Mouse (Mus musculus) adrenal gland, postnatal 25 days (tissue): ENCODE measurements at regions not wholly inside any gene's neighbourhood (a gene's known extent, or its start where the extent isn't known, plus 50 kb on each side); places are given as distances from the start of the nearest gene placed in this dataset.

Experiments
- DNase-seq: peaks from one replicate; pipeline ENCODE4 v3.0.0; 2021; ENCODE audit warnings: mixed read lengths

GRCm38 (mm10) chr6:143287322-143287721, 120.3 kb downstream of the Etnk1 start:
- no peak for DNase-seq

- no peak for DNase-seq
Measured at GRCm38 (mm10) chr6:143288491-143289130, 121.6 kb downstream of the Etnk1 start.

GRCm38 (mm10) chr6:143293648-143294047, 126.6 kb downstream of the Etnk1 start:
- no peak for DNase-seq

GRCm38 (mm10) chr6:143298391-143298790, 131.4 kb downstream of the Etnk1 start:
- DNase-seq, result no peak

- DNase-seq, result no peak
Measured at GRCm38 (mm10) chr6:143301414-143301813, 134.4 kb downstream of the Etnk1 start.

GRCm38 (mm10) chr6:143307327-143307726, 140.3 kb downstream of the Etnk1 start:
- DNase-seq, result peak; percentile 35

GRCm38 (mm10) chr6:143315859-143316258, 148.8 kb downstream of the Etnk1 start:
- no peak for DNase-seq

- no peak for DNase-seq
Measured at GRCm38 (mm10) chr6:143320426-143320825, 153.4 kb downstream of the Etnk1 start.

- DNase-seq, result no peak
Measured at GRCm38 (mm10) chr6:143324636-143325035, 157.6 kb downstream of the Etnk1 start.

- DNase-seq, result no peak
Measured at GRCm38 (mm10) chr6:143326956-143327722, 160.1 kb downstream of the Etnk1 start.

- no peak for DNase-seq
Measured at GRCm38 (mm10) chr6:143327788-143328187, 160.8 kb downstream of the Etnk1 start.

GRCm38 (mm10) chr6:143328202-143328601, 161.2 kb downstream of the Etnk1 start:
- no peak for DNase-seq

- DNase-seq, result no peak
Measured at GRCm38 (mm10) chr6:143329096-143329495, 162.1 kb downstream of the Etnk1 start.

- no peak for DNase-seq
Measured at GRCm38 (mm10) chr6:143333493-143333892, 166.5 kb downstream of the Etnk1 start.

- no peak for DNase-seq
Measured at GRCm38 (mm10) chr6:143336574-143336973, 169.6 kb downstream of the Etnk1 start.

GRCm38 (mm10) chr6:143349000-143349399, 182.0 kb downstream of the Etnk1 start:
- DNase-seq, result peak; percentile 36

GRCm38 (mm10) chr6:143359320-143360032, 192.5 kb downstream of the Etnk1 start:
- DNase-seq, result no peak

- no peak for DNase-seq
Measured at GRCm38 (mm10) chr6:143361149-143361725, 194.2 kb downstream of the Etnk1 start.

GRCm38 (mm10) chr6:143361963-143362362, 194.9 kb downstream of the Etnk1 start:
- DNase-seq, result no peak

GRCm38 (mm10) chr6:143365840-143366239, 198.8 kb downstream of the Etnk1 start:
- DNase-seq, result no peak

- no peak for DNase-seq
Measured at GRCm38 (mm10) chr6:143367804-143368203, 200.8 kb downstream of the Etnk1 start.

GRCm38 (mm10) chr6:143368646-143369045, 201.6 kb downstream of the Etnk1 start:
- DNase-seq, result no peak

- no peak for DNase-seq
Measured at GRCm38 (mm10) chr6:143372487-143372886, 205.5 kb downstream of the Etnk1 start.
